Mouse (Mus musculus): ENCODE data around the gene Cdhr2. TPM values are rescaled to one million over a fixed set of nuclear protein-coding genes. Genes with fewer than 3 reads are reported as not detected.
A peak's percentile ranks its signal among the peaks of the same experiment; 100 is the strongest.

Cdhr2 gene
- polyA plus RNA-seq (2015; fragmentation: Nextera tagmentation; extraction: Ambion mirVana), result not detected in 2 replicates

DNA sequence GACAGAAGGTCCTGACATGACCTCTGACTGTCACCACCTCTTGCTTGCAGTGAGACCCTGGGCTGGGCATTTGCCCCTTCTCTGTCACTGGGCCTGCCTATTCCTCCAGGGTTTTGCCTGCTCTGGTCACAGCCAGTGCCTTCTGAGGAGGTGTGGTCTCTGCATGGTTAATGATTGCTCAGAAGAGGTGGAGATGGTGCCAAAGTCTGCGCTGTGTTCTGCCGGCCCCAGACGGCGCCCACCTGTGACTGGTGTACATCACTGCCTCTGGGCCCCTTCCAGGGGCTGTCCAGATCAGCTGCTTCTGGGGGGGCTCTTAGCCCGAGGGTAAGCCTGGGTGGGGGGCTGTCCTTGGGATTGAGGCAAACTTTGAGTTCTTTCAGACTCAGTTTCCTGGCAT, at the start of gene Cdhr2:
Cdhr2 (plus strand) TSS at position 219 of the 400 bp plus-strand sequence.
- Histone ChIP-seq H3K4me3 (no peak within 1 kb of the TSS), H3K4me1 (no peaks in the 10 kb centered on the region), H3K27me3 (no peaks in the 10 kb centered on the region), H3K9ac (no peak within 1 kb of the TSS), H3K36me3 (no peaks in the 10 kb centered on the region), H3K4me2 (no peak within 1 kb of the TSS), H3K9me3 (no peaks in the 10 kb centered on the region), H3K27ac (no peak within 1 kb of the TSS)
- WGBS, result 58% methylated on average over 5 of the region's 5 CpGs
- ATAC-seq (ENCODE audit: insufficient number of reproducible peaks, low FRiP score, low TSS enrichment, low read depth), result no peak

DNA sequence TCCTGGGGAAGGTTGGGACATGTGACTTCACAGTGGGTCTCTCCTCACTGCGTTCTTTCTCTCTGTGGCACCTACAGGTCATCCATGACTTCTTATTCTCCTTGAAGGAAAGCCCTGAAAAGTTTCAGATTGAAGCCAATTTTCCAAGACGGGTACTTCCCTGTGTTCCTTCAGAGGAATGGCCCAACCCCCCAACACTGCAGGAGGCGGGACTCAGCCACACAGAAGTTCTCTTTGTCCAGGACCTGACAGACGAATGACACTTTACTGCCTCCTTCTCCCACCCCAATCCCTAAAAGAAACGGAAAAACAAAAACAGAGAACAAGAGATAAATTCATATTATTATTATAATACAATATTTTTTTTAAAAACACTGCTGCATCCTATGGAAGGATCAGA, 40.4 kb upstream of the Cdhr2 start:
- no peak for ATAC-seq (ENCODE audit: insufficient number of reproducible peaks, low FRiP score, low TSS enrichment, low read depth)
- Histone ChIP-seq H3K9me3 (no peaks in the 10 kb centered on the region), H3K9ac (no peak overlapping the region), H3K4me3 (no peak overlapping the region), H3K36me3 (peaks cover 76% of the 10 kb centered on the region), H3K27ac (no peak overlapping the region), H3K4me1 (no peaks in the 10 kb centered on the region), H3K27me3 (no peaks in the 10 kb centered on the region), H3K4me2 (no peak overlapping the region)
- WGBS, result 66% methylated on average over 5 of the region's 5 CpGs

DNA sequence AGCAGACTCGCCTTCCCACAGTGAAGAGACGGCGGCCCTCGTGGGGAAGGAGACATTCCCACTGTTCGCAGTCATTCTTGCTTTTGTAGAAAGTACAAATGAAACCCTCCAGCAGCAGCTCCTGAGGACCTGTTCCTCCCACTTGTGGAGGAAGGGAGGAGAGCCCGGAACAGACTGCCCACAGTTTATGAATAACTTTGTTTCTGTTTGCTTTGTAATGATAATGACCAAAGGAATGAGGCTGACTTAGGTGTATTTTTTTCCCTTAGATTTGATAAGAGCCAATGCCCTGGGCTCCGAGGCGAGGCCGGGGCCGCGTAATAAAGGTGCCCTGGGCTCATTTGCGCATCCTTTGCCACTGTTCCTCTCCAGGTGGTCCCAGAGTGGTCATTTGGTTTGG, 39.9 kb upstream of the Cdhr2 start:
- no peaks in the 10 kb centered on the region for H3K27me3 ChIP-seq
- H3K36me3 ChIP-seq, result peaks cover 71% of the 10 kb centered on the region
- no peak overlapping the region for H3K4me3 ChIP-seq
- no peak overlapping the region for H3K4me2 ChIP-seq
- no peaks in the 10 kb centered on the region for H3K9me3 ChIP-seq
- no peak for ATAC-seq (ENCODE audit: insufficient number of reproducible peaks, low FRiP score, low TSS enrichment, low read depth)
- WGBS, result 94% methylated on average over 12 of the region's 12 CpGs
- no peak overlapping the region for H3K27ac ChIP-seq
- H3K4me1 ChIP-seq, result no peaks in the 10 kb centered on the region
- H3K9ac ChIP-seq, result no peak overlapping the region

DNA sequence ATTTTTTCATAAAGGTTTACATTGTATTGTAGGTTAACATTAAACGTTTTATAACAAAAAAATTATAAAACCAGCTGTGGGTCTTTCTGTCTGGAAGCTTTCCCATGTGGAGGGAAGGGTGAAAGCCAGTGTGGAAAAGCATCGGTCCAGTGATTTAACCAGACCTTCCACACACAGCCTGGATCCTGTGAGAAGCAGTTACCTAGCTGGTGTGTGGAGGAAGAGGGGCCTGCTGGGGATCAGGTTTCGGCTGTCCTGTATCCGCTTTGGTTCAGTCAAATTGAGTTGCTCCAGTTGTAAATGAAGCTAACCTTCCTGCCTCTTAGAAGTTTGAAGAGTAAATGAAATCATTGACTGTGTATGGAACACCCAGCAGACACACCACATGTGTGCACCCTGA, 37.3 kb upstream of the Cdhr2 start:
- Histone ChIP-seq H3K4me3 (no peak overlapping the region), H3K36me3 (peaks cover 50% of the 10 kb centered on the region), H3K27ac (no peak overlapping the region), H3K9ac (no peak overlapping the region), H3K4me1 (no peaks in the 10 kb centered on the region), H3K27me3 (no peaks in the 10 kb centered on the region), H3K9me3 (no peaks in the 10 kb centered on the region), H3K4me2 (no peak overlapping the region)
- 57% methylated on average over 4 of the region's 4 CpGs for WGBS
- ATAC-seq (ENCODE audit: insufficient number of reproducible peaks, low FRiP score, low TSS enrichment, low read depth), result no peak

DNA sequence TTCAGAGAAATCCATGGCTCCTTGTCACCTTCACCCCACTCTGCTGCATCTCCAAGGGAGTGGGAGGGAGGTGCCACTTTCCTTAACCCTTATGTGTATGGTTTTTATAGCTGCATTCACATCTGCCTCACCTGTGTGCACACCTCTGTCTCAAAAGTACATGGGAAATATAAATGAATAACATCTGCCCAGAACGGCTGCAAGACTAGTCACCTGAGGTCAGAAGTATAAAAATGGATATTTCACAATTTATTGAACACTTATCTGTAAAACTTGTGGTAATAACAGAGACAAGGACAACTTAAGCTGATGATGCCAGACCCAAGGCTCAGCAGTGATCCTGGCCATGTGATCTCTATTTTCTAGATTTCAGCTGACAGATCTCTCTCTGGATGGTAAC, 36.8 kb upstream of the Cdhr2 start:
- Histone ChIP-seq H3K4me3 (no peak overlapping the region), H3K4me2 (no peak overlapping the region), H3K9ac (no peak overlapping the region), H3K4me1 (no peaks in the 10 kb centered on the region), H3K36me3 (peaks cover 47% of the 10 kb centered on the region), H3K27ac (no peak overlapping the region), H3K9me3 (no peaks in the 10 kb centered on the region), H3K27me3 (no peaks in the 10 kb centered on the region)
- WGBS, result 68% methylated on average over 1 of the region's 1 CpGs
- no peak for ATAC-seq (ENCODE audit: insufficient number of reproducible peaks, low FRiP score, low TSS enrichment, low read depth)

DNA sequence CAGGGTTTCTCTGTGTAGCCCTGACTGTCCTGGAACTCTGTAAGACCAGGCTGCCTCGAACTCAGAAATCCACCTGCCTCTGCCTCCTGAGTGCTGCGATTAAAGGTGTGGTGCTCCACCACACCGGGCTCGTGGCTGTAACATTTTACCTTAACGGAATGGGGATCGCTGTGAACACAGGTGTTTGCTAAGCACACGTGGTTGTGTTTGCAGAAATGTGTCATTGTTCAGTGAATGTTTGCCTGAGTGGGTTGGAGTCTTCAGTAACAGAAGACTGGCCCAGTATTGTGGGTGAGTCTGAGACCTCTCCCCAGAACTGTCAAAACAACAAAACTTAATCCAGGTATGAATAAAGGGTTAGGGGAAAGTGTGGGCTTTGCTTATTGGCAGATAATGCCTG, 36.2 kb upstream of the Cdhr2 start:
- Histone ChIP-seq H3K4me2 (no peak overlapping the region), H3K36me3 (peaks cover 41% of the 10 kb centered on the region), H3K27ac (no peak overlapping the region), H3K4me1 (no peaks in the 10 kb centered on the region), H3K27me3 (no peaks in the 10 kb centered on the region), H3K9ac (no peak overlapping the region), H3K4me3 (no peak overlapping the region), H3K9me3 (no peaks in the 10 kb centered on the region)
- WGBS, result 94% methylated on average over 7 of the region's 7 CpGs
- no peak for ATAC-seq (ENCODE audit: insufficient number of reproducible peaks, low FRiP score, low TSS enrichment, low read depth)

DNA sequence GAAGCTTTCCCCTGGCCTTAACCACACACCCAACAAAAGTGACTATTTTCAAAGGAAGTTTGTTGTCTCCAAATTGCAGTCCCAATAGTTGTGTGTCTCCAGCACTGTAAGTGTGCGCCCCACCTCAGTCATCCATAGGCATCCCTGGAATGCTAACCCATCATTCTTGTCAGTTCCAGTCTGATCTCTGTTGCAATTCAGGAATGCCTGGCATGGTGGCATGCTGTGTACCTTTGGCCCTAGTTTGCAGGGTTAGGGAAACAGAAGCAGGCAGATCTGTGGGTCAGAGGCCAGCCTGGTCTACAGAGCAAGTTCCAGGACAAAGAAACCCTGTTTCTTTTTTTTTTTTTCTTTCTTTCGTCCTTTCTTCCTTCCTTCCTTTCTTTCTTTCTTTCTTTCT, 30.8 kb upstream of the Cdhr2 start:
- Histone ChIP-seq H3K4me2 (no peak overlapping the region), H3K27ac (no peak overlapping the region), H3K36me3 (peaks cover 6% of the 10 kb centered on the region), H3K4me1 (no peaks in the 10 kb centered on the region), H3K27me3 (no peaks in the 10 kb centered on the region), H3K9me3 (no peaks in the 10 kb centered on the region), H3K4me3 (no peak overlapping the region), H3K9ac (no peak overlapping the region)
- WGBS, result 75% methylated on average over 2 of the region's 2 CpGs
- no peak for ATAC-seq (ENCODE audit: insufficient number of reproducible peaks, low FRiP score, low TSS enrichment, low read depth)

DNA sequence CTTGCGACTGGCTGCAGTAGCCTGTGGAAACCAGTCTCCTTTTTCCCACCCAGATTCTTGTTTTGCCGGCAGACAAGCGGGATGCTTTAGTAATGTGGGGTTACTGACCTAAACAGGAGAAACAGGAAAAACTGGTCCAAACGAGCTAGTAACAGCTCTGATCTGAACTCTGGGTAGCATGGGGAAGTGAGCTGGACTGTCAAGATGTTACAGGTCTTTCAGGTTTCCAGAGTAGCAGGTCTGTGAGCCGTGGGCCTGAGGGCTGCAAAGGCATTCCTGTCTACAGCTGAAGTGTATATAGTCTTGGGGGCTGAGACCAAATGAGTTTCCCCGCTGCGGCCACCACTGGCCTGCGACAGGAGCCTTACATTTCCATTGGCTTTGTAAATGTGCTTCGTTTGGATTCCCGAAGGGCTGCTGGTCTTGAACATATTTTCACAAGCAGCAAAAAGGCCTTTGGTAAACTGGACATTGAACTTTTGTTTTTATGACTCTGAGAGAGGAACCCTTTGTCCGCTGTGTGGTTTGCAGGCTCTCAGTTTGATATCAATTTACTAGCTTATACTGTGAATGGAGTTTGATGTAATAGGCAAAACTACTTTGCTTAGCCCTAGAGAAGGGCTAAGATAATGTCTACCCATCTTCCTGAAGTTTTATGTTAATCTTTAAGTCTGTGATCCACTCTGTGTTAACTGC, 25.2 kb upstream of the Cdhr2 start:
- WGBS, result 48% methylated on average over 11 of the region's 11 CpGs
- no peak overlapping the region for H3K4me3 ChIP-seq
- H3K9ac ChIP-seq, result no peak overlapping the region
- no peaks in the 10 kb centered on the region for H3K9me3 ChIP-seq
- H3K27me3 ChIP-seq, result no peaks in the 10 kb centered on the region
- H3K4me2 ChIP-seq, result no peak overlapping the region
- H3K4me1 ChIP-seq, result no peaks in the 10 kb centered on the region
- peaks cover 24% of the 10 kb centered on the region for H3K36me3 ChIP-seq
- peak overlapping the region; percentile 51; the same call in 1 of the 2 replicates for H3K27ac ChIP-seq
- ATAC-seq (ENCODE audit: insufficient number of reproducible peaks, low FRiP score, low TSS enrichment, low read depth), result no peak

DNA sequence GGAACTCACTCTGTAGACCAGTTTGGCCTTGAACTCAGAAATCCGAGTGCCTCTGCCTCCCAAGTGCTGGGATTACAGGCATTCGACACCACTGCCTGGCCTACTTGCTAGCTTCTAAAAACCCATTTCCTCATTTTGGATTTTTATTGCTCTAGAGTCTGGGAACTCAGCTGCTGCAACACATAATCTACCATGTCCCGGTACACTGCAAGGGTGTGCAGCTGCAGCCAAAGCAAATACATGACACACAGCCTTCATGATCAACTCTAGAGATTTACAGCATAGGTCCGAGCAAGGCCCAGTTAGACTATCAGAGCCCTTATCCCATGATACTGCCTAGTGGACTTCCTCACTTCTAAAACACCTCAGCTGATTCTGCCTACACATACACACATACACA, 23.0 kb upstream of the Cdhr2 start:
- Histone ChIP-seq H3K4me1 (0 out of 2 replicates have a peak, but pooled peaks cover under 1% of the 10 kb centered on the region), H3K9ac (no peak overlapping the region), H3K27me3 (no peaks in the 10 kb centered on the region), H3K27ac (no peak overlapping the region), H3K36me3 (peaks cover 46% of the 10 kb centered on the region), H3K9me3 (no peaks in the 10 kb centered on the region), H3K4me3 (no peak overlapping the region), H3K4me2 (no peak overlapping the region)
- WGBS, result 45% methylated on average over 4 of the region's 4 CpGs
- ATAC-seq (ENCODE audit: insufficient number of reproducible peaks, low FRiP score, low TSS enrichment, low read depth), result no peak

DNA sequence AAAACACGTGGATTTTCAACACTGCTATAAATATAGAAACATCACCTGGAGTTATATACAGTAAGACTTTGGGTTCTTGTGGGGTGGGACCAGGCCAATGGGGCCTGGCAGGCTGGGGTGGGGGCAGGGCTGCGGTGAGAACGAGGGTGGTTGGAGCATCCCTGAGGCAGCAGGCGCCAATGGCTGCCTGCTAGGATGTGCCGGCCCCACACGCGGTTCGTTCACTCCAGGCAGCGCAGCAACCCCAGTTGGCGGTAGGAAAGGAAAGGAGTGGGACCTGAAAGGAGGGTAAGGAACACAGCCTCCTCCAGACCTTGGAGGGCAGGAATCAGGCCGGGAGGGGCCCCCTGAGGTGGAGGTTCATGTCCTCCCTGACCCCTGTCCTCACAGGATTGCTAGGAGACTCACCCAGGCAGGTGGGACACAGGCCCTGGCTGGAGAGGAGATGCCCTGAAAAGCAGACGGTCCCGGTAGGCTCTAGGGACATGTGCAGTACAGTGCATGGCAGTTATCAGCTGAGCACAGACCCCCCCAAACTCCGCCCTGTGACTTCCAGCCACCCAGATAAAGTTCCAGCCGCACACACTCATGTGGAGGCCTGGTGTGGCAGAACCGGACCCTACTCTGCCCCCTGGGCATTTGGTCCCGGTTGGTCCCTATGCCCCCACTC, 20.9 kb upstream of the Cdhr2 start:
- Histone ChIP-seq H3K4me2 (no peak overlapping the region), H3K36me3 (peaks cover 57% of the 10 kb centered on the region), H3K27ac (0 out of 2 replicates have a peak overlapping the region, but pooled peaks have one; percentile 38), H3K27me3 (no peaks in the 10 kb centered on the region), H3K9ac (no peak overlapping the region), H3K9me3 (no peaks in the 10 kb centered on the region), H3K4me1 (peaks cover 19% of the 10 kb centered on the region), H3K4me3 (no peak overlapping the region)
- ATAC-seq (ENCODE audit: insufficient number of reproducible peaks, low FRiP score, low TSS enrichment, low read depth), result no peak
- 67% methylated on average over 17 of the region's 17 CpGs for WGBS

DNA sequence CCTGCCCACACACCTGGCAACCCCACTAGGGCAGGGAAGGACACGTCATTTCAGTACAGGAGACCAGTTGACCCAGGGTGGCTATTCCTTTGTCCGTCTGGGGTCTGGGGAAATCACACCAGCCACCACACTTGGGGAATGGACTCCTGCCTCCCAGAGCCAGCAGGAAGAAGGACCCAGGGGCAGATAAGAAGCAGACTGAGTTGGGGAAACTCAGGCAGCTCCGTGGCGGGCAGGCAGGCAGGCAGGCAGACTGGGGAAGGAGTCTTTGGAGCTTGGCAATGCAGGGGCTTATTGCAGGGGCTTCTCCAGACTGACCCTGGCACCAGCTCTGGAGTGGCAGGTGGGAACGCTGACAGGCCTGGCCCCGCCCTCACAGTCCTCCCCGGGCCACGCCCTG, 20.0 kb upstream of the Cdhr2 start:
- Histone ChIP-seq H3K4me3 (no peak overlapping the region), H3K4me1 (peaks cover 29% of the 10 kb centered on the region), H3K27me3 (no peaks in the 10 kb centered on the region), H3K9me3 (no peaks in the 10 kb centered on the region), H3K27ac (no peak overlapping the region), H3K4me2 (no peak overlapping the region), H3K9ac (no peak overlapping the region), H3K36me3 (peaks cover 57% of the 10 kb centered on the region)
- WGBS, result 81% methylated on average over 8 of the region's 8 CpGs
- ATAC-seq (ENCODE audit: insufficient number of reproducible peaks, low FRiP score, low TSS enrichment, low read depth), result no peak

DNA sequence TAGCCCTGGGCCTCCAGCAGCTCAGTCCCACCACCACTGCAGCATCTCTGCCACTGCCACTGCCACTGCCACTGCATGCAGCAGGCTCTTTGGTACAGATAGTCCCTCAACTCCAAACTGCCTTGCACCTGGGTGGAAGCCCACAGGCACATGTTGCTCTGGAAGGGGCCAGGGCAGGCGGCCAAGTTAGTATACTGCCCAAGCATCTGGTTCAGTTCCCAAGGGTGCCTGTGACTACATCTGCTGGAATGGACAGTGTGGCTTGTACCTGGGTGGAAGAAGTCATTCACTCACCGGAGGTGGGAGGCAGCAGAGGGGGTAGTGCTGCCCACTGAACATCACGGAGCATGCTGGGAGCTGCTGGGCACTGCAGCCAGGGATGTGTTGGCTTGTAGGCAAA, 18.0 kb upstream of the Cdhr2 start:
- WGBS, result 80% methylated on average over 3 of the region's 3 CpGs
- no peak for ATAC-seq (ENCODE audit: insufficient number of reproducible peaks, low FRiP score, low TSS enrichment, low read depth)
- Histone ChIP-seq H3K4me3 (no peak overlapping the region), H3K9me3 (no peaks in the 10 kb centered on the region), H3K4me2 (no peak overlapping the region), H3K36me3 (peaks cover 57% of the 10 kb centered on the region), H3K27me3 (no peaks in the 10 kb centered on the region), H3K27ac (no peak overlapping the region), H3K4me1 (peaks cover 35% of the 10 kb centered on the region), H3K9ac (no peak overlapping the region)
